Mouse (Mus musculus) yolk sac, embryonic 10.5 days (tissue): ENCODE results near the gene Ogfod2.
A peak's percentile ranks its signal among the peaks of the same experiment; 100 is the strongest.

ENCODE experiments used
- DNase-seq: peaks from one replicate; pipeline ENCODE4 v3.0.0-alpha.2; 2017; ENCODE audit warnings: low spot score

The Ogfod2 gene

DNA sequence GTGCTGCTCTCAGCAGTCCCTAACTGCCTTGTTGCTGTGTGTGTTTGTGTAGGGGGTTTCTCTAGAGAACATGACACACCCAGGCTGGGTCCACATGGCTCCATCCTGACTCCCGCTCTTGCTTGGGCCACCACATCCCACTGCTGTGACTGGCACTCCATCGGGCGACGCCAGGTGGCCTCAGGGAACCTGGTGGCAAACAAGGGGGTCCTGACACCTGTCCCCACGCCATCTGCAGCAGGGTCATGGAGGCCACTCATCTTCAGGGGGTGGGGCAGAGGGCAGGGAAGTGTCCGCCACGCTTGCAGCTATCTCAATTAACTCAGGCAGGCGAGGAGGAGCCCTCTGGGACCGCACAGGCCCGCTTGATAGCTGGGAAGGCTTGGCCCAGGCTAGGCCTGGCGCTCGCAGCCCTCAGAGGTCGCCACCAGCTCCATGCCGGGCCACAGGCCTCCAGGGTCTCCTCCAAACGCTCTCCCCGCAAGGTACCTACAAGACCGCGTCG, 17.0 kb upstream of the Ogfod2 start:
- no peak for DNase-seq

DNA sequence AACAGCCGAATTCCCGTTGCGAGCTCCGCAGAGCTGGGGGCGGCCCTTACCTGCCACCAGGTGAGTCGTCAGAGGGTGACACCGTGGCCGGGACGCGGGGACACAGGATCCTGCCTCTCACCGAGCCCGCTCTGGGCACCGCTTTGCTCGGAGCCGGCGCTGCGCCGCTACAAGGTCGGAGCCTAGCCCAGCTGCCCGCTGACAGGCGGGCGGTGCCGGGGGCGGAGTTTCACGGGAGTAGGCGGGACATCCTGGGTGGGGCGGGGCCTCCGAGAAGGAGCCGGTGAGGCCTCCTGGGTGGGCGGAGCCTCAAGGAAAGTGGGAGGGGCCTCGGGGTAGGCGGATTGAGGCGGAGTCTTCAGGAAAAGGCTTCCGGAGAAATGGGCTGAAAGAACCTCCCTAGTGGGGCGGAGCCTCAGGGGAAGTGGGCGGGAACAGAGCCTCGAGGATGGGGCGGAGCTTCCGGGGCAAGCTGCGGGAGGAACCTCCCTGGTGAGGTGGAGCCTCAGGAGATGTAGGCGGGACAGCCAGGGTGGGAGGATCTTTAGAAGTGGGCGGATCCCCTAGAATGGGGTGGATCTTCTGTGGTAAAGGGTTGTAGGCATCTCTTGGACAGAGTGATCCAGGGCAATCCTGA, 16.4 kb upstream of the Ogfod2 start, which contains the start of gene Abcb9:
Abcb9 (minus strand) TSS at position 203 of the 637 bp plus-strand sequence.
- DNase-seq, result peak; percentile 97

DNA sequence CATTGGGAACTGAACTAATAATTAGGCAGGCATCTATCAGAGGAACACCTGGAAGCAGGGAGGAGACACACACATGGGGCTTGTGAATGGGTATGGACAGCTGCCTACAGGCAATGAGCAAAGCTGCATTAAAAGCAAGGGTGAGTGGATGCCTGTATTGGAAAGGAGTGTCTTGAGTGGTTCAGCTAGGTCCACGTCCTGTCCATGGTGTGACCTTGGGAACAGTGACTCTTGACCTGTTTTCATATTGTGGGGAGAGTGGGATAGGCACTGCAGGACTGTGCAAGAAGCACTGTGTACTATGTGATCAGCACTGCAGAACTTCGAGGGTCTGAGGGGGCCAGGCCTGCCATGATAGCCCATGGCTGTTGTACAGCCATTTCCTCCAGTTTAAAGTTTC, 13.2 kb upstream of the Ogfod2 start:
- no peak for DNase-seq

DNA sequence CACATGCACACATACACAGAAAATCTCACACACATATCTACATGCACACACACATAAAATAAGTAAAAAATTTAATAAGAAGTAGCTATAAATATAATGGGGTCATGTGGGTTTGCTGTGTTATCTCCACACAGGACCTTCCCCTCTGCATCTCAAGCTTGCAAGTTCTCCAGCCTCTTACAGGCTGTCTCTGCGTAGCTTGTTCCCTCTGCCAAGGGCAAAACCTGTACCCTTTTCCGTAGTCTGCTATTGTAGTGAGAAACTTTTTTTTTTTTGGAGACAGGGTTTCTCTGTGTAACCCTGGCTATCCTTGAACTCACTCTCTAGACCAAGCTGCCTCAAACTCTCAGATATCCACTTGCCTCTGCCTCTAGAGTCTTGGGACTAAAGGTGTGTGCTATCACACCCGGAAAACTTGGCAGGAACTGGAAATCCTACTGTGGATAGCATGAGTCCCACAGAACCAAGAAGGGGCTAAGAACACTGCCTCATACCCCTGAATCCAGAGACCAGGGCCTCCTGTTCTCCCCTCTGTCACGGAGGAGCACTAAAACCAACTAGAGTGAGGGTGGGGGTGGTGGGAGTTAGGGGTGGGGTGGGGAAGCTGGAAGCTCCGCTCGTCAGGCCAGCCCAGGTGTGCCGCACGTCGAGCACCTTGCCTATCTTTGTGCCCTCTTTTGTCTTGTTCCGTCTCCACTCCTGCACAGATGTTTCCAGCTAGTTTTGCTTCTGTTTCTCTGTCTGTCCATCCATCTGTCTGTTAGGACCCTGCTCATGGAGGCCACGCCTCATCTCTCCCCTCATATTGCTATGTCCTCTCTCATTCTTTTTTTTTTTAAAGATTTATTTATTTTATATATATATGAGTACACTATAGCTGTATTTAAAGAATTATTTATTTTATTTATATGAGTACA, 11.7 kb upstream of the Ogfod2 start:
- DNase-seq, result no peak

DNA sequence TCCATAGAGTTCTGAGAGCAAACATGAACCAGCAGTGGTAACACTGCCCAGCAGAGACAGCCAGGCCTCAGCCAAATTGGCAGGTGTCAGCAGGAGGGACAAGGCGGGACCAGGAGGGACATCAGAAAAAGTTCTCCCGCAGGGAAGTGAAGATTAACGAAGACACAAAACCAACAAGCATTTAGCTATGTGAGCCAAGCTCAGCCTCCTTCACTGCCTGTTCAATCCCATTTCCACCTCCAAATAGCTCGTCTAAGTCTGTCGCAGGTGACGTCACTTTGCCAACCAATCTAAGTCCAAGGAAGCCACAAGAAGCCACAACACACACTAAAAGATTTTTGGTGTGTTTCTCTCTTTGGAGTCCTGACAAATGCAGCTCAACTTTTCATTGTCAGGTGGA, 9.8 kb upstream of the Ogfod2 start:
- DNase-seq, result no peak

DNA sequence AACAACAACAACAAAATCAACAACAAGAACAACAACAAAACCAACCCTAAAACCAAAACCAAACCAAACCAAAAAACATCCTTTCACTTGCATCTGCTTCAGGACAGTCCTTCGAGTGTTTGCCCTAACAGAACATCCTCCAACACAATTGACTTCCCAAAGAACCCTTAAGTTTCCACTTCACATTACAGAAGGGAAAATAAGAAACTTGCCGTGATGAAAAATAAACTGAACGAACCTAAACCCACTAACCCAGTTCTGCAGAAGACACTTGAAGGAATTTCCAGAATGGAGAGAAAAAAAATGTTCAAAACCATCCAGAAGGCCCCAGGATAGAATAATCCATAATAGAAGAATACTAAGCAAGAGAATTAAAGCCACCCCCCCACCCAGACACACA, 9.1 kb upstream of the Ogfod2 start:
- DNase-seq, result no peak

DNA sequence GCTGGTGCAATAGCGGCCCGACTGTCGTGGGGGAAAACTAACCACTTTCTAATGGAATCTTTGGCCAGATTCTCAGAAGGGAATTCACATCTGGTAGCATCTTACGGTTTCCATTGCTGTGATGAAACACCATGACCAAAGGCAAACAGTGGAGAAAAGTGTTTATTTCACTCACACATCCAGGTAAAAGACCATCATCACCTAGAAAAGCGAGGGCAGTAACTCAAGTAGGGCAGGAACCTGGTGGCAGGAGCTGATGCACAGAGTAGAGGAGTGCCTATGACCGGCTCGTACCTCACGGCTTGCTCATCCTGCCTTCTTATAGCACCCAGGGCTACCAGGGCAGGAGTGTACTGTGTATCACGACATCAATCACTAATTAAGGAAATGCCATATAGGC, 8.5 kb upstream of the Ogfod2 start:
- DNase-seq, result no peak

DNA sequence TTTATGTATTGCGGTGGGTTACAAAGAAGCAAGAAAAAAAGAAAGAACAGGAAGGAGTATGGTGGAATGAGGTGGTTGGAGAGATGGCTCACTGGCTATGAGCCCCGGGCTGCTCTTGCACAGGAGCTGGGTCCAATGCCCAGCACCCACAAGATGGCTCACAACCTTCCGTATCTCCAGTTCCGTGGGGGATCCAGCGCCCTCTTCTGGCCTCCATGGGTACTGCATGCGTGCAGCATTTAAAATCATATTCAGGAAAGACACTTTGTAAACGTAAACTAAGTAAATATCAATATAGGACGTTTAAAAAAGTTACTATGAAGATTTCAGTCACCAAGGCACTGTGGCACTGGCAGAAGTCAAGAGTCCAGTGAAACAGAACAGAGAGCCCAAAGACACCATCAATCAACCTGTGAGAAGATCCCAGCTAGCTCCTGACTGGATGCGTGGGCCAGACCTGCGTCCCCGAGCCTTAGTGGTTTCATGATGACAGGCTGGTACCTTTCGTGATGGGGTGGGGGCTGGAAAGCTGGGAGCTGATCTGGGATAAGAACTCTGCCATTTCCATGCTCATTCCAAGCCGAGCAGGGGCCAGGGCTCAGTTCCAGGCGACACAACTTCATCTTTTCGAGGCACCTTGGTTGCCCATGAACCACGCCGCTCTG, 888 bp upstream of the Ogfod2 start:
- DNase-seq, result peak; percentile 10

DNA sequence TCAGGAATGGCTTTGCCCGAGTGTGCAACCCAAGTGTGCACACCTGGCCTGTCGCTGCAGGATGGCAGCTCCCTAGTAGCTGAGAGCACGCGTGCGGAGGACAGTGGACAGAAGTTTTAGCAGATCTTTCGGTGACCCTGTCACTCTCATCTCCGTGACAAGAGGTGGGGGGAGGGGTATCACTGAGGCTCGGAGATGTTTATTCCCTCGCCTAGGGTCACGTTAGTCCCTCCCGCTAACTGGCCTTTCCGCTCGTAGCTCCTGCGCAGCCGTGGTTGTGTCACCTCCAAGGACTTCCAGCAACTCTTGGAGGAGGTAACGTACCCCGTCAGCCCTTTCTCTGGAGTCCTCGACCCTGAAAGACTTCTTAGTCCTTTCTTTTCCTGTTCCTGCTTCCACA, 434 bp downstream of the Ogfod2 start:
- DNase-seq, result no peak

DNA sequence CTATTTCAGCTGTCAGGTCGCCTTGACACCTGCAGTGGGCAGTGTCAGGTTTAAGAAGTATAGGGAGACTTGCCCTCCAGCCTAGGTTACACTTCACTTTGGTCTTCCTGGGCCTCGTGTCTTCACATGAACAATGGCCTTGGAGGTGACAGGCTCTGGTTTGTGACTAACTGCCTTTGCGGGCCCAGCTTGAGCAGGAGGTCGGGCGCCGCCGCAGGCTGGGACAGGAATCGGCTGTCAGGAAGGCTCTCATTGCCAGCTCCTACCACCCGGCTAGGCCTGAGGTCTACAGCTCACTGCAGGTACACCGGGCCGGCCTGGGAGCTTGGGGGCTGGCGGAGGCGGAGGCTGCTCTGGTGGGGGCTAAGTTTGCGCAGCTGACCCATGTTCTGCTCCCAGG, 933 bp downstream of the Ogfod2 start:
- peak; percentile 26 for DNase-seq

DNA sequence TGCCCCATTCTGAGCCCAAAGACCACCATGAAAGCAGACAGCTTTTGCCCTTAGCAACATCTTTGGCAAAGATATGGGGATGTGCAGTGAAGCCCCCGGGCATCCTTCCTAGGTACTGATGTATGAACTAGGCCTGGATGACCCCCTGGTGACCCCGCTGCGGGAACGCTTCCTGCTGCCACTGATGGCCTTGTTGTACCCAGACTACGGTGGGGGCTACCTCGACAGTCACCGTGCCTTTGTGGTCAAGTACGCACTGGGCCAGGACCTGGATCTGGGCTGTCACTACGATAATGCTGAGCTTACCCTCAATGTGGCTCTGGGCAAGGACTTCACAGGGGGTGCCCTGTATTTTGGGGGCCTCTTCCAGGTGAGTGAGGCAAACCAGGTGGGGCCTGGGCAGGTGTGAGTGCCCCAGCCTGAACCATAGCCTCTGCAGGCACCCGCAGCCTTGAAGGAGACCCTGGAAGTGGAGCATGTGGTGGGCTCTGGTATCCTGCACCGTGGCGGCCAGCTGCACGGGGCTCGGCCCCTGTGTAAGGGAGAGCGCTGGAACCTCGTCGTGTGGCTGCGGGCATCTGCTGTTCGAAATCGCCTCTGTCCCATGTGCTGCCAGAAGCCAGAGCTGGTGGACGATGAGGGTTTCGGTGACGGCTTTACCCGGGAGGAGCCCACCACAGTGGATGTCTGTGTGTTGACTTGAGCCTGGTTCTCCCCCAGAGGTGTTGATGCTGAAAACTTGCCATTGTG, 2.4 kb downstream of the Ogfod2 start:
- DNase-seq, result no peak

DNA sequence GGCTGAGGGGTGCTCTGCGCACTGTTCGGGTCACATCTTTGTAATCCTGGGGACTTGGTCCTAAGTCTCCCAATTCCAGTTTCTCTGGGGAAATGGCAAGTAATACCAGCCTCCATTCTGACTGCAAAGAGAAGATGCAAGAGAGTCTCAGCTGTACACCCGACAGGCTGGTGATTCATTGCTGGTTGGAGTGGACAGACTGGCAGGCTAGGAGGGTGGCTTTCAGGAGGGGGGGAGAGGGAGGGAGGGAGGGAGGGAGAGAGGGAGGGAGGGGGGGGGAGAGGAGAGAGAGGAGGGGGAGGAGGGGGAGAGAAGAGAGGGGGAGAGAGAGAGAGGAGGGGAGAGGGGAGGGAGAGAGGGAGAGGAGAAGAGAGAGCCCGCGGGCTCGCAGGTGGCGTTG, 3.4 kb downstream of the Ogfod2 start:
- DNase-seq, result no peak

DNA sequence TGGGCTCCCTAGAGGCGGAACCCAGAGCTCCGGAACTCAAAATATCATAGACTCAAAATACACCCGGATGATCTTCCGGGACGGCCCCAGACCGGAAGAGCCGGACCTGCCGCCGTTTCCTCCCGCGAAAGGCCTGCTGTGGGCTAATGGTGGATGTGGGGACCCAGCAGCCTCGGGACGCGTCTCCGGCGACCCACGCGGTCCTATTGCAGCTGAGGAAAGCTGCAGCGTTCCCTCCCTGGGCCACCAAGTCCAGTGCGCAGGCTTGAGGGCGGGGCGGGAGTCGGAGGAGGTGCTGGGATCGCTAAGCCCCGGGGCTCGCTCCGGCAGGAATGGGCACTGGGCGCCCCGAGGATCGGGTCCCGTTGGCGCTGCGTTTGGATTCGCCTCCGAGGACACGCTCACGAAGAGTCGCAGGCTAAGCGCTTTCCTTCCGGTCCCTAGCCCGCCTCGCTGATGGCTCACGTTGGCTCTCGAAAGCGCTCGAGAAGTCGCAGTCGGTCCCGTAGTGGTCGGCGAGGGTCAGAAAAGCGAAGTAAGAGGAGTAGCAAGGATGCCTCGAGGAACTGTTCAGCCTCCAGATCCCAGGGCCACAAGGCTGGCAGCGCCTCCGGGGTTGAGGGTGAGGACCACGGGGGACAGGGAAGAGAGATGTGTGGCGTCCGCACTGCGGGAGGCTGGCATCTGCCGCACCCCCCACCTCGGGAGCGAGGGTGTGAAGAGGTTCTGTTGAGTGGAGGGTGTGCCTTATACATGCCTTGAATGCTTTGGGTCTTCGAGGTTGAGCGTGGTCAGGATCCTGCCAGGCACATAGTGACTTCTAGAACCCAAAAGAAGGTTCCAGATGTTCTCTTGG, 4.1 kb downstream of the Ogfod2 start, which contains the start of gene Arl6ip4:
Arl6ip4 (plus strand) TSS at position 100 of the 856 bp plus-strand sequence.
- DNase-seq, result peak; percentile 77

DNA sequence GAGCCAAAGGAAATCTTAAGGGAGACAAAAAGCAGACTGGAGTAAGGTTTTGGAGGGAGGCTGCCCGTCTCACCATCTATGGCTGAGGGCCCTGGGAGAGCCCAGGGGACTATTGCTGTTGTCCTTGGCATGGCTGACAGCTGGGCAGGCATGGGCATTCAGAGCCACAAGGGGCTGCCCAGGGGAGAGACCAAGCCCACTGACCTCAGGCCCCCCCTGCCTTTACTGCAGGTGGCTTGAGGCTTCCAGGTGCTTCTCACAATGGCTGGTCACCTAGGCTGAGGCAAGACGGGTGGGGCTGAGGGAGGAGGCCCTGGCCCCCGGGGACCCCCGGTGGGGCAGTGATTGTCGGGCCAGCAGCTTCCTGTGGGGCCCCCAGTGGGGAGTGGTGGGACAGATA, 7.1 kb downstream of the Ogfod2 start:
- DNase-seq, result no peak

DNA sequence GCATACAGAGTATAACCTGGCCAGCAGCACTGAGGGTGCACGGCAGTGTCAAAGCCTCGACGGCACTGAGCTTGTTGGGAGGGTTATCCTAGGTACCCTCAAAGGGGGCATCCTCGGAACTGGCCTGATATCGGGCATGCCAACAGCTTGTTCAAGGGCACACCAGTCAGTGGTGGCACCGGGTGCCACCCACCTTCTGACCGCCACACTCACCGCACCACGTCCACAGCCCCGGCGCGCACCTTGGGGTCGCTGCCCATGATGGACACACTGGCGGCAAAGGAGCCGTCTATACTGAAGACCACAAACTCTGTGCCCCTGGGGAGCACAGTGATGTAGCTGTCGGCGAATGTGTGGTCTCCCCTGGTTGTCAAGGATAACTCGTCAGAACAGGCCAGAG, 10.3 kb downstream of the Ogfod2 start:
- DNase-seq, result no peak

DNA sequence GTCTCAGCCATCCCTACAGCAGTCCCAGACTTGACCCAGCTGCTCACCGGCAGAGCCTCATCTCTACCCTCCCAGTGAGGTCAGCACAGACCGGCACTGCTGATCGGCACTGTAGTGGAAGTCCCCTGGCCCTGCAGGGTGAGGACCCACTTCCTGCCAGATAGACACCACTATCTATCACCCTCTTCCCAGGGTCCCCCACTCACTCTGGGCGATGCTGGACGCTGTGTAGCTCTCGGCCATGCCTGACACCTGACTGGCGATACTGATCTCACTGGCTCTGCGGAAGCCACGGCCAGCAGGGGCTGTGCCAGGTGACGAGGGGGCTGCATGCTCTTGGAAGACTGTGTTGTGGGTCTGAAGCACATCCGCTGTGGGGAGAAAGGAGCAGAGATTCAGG, 13.0 kb downstream of the Ogfod2 start:
- no peak for DNase-seq

DNA sequence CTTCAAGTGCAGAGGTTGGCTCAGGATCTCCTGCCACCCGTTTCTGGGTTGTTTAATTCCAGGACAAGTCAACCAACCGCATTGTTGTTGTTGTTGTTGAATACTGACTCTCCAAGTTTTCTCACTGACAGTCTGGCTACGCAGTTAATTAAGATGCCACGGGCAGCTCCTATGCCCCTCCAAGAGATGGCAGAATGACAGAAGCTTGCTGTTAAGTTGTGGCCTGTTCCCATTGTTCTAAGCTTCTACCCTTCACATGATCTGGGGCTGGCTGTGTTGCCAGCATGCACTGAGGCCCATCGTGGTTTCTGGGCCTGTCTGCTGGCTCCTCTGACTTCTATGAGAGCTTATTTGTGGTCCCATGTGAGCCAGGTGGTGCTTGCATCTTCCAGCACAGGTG, 22.2 kb downstream of the Ogfod2 start:
- DNase-seq, result no peak

DNA sequence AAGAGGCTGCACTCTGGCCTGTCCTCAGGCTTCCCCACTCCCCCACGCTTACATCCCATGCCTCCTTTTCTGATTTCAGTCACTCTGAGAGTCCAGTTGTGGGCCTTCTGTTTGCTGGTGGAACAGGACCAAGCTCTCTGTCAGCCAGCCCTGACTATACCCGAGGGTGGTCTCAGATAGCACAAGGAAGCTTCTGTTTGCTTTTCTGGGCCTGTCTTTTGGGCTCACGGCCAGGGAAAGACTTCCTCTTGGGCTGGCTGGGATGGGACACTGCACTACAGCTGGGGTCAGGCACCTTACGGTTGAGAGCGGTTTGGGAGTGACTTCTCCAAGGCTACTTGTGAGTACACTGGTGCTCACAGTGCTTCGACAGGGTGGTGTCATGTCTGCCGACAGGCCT, 26.0 kb downstream of the Ogfod2 start:
- DNase-seq, result no peak

DNA sequence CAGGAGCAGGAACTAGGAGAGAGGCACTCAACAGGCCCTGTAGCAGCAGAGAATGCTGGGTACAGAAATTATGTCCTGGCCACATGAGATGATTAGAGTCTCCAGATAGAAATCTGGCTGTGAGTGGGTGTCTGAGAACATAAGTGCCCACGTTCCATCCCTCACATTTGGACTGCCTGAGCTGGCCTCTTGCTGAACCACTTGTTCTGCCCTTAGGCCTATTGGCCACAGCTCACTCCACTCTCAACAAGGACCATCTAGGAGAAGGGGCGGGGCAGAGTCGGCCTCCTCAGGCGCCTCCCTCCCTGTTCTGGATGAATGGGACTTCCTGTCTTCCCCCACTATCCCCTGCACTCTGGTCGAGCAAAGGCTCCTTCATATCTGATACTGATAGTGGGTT, 36.9 kb downstream of the Ogfod2 start:
- no peak for DNase-seq

DNA sequence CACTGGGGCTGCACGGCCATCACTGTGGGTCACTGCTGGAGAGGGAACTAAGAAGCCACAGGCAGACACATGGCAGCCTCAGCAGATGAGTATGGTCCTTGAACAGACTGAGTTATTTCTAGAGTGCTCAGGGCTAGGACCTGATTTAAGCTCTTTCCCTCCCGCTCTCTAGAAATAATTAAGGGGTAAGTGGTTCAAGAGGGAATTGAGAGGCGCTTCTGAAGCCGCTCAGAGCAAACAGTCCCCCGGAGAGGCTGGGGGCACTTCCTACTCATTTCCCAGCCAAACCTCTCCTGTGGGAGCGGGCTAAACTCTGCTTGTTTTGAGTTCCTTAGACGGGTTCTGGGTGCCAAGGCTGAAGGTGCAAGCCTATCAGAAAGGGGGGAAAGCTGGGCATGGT, 38.8 kb downstream of the Ogfod2 start:
- no peak for DNase-seq

DNA sequence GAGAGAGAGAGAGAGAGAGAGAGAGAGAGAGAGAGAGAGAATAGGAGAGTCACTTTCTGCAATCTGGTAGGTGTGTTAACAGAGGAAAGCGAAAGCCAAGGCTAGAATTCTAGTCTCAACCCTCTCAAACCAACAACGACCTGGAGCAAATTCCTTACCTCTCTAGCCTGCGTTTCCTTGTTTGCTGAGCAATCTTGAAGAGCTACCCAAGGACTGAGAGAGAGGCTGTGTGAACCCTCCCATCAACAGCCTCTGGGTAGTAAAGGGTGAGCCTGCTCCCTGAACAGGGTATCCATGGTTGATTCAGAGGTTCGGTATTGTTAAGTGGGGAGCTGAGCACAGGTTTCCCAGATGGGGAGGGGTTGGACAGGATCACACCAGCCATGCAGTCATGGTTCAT, 40.6 kb downstream of the Ogfod2 start:
- no peak for DNase-seq
